Mouse (Mus musculus): Measurements from ENCODE around the gene Hvcn1.

DNA sequence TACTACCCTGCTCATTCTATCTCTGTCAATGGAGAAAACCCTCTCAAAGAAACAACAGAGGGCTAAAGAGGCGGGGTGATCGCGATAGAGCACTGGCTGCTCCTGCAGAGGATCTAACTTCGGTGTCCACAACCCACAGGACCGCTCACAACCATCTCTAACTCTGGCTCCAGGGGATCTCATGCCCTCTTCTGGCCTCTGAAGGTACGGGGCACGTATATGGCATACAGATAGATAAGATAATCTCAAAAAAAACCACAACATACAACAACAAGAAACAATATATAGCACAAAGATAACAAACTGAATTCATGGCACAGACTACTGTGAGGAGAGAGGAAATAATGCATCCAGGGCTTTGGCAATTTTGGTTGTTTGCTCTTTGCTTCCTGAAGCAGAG is 55.5 kb downstream of the Hvcn1 start:
- TF ChIP-seq CTCF (IDR thresholded peaks at IDR 0.05; ENCODE audit: low read depth, low read length): no peak
- TF ChIP-seq GATA2 (IDR thresholded peaks at IDR 0.05; ENCODE audit: borderline replicate concordance, low read depth, low read length): no peak
- TF ChIP-seq GATA1 (IDR thresholded peaks at IDR 0.05; ENCODE audit: borderline replicate concordance, low read length): no peak
- TF ChIP-seq POLR2AphosphoS5 (IDR thresholded peaks at IDR 0.05; ENCODE audit: insufficient replicate concordance, low read depth, low read length): no peak
